Mouse (Mus musculus) embryonic fibroblast, embryonic 13.5 days (primary cell): Measurements from ENCODE around the gene Fam198b.

ENCODE experiments used
- CTCF ChIP-seq: IDR thresholded peaks from 2 replicates; pipeline ENCODE4 v1.5.1; 2011; ENCODE audit warnings: mild to moderate bottlenecking, control low read depth, low read length, moderate library complexity, borderline replicate concordance; ENCODE audit not compliant: insufficient read depth
- POLR2A ChIP-seq: IDR thresholded peaks from 2 replicates; pipeline ENCODE4 v1.6.1; 2011; ENCODE audit warnings: low read depth, mild to moderate bottlenecking, control low read depth, low read length, moderate library complexity

- TF ChIP-seq POLR2A (no peak), CTCF (no peak)
Measured at GRCm38 (mm10) chr3:79927050-79927449, 42.7 kb downstream of the Fam198b start.
